Comparison of ENCODE assay signal across 7 mouse cellular contexts in the genomic region with DNA sequence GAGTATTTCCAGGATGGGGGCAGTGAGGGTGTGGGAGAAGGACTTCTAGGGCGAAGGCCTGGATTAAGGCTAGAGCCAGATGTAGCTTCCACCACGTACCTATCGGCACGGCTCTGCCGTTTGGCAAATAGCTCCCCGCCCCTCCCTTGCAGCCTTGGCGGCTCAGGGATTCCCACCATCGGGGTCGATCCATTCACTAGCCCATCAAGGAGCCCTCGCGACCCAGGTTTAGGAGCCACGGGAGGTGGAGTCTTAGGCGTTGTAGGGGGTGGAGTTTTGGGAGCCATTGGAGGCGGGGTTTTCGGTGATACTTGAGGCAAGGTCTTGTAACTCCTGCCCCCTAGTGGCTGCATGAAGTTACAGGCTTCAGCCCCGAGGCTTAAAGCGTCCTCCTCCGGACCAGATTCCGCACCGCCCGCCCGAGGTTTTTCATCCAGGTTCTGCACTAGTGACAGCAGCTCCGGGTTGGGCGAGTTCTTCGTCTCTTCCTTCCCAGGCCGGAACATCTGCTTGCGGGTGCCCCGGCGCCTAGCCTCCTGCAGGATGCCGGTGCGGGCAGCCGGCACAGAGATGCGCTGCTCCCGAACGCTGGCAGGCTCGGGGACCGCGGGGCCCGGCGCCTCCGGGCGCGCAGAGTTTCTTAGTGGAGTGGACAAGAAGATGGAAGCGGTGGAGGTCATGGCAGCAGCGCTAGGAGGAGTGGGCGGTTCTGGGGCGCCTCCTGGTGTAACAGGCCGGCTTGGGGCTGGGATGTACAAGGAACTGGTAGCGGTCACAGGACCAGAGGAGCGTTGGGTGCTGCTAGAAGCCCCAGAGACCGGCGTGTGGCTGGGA. TPM values are rescaled to one million over a fixed set of nuclear protein-coding genes. Genes with fewer than 3 reads are reported as not detected.
DNase-seq lines count a peak whose midpoint lies in the region; ATAC-seq lines count a peak whose summit lies in the region.

No protein-coding gene starts in this region.

- DNase-seq in adrenal gland, adult 2 months, result peak; percentile 95
- peak; percentile 96 for DNase-seq in embryo, embryonic 11.5 days (ENCODE audit: low read depth, low spot score)
- DNase-seq in gastrocnemius, postnatal 36 days, result peak; percentile 85 to 94
- DNase-seq in left cerebral cortex, postnatal 36 days (ENCODE audit: low spot score in 2 of 2), result peak; percentile 91 to 93
- DNase-seq in midbrain, embryonic 11.5 days (ENCODE audit: low spot score, missing footprints), result peak; percentile 97
- peak; percentile 96 for DNase-seq in skeletal muscle tissue, adult 2 months (ENCODE audit: low read depth, low spot score)

- H3K27me3 ChIP-seq in intestine, embryonic 16.5 days (replicated peaks; ENCODE audit: control insufficient read depth, insufficient read depth, low read length), result 0 out of 2 replicates have a peak, but pooled peaks cover 3% of the 10 kb centered on the region
- H3K27me3 ChIP-seq in midbrain, embryonic 11.5 days (ENCODE audit: control insufficient read depth, insufficient read depth, low read length), result peaks cover 6% of the 10 kb centered on the region; the same call in 1 of the 2 replicates

- intact Hi-C loops in gastrocnemius, postnatal 36 days (cut with DNase I), result loop anchor here (5.0 kb wide), 1 partner anchor 1161 kb away; no protein-coding TSS in a partner anchor
- intact Hi-C loops in left cerebral cortex, postnatal 36 days (cut with DNase I), result loop anchor here (2.0 to 10.0 kb wide), 2 partner anchors 84 to 266 kb away; partner anchors contain the start of gene Mrps16

- peak overlapping the region; percentile 72 for H3K9ac ChIP-seq in intestine, embryonic 16.5 days (ENCODE audit: low read depth, low read length)
- peak overlapping the region; percentile 77 for H3K9ac ChIP-seq in midbrain, embryonic 11.5 days (ENCODE audit: low read length)

- H3K4me2 ChIP-seq in intestine, embryonic 16.5 days (ENCODE audit: low read depth, low read length), result peak overlapping the region; percentile 90
- peak overlapping the region; percentile 94 for H3K4me2 ChIP-seq in midbrain, embryonic 11.5 days

- peaks cover 8% of the 10 kb centered on the region for H3K4me1 ChIP-seq in intestine, embryonic 16.5 days (ENCODE audit: control insufficient read depth, insufficient read depth, low read length)
- peaks cover 9% of the 10 kb centered on the region; the same call in 1 of the 2 replicates for H3K4me1 ChIP-seq in midbrain, embryonic 11.5 days (ENCODE audit: control insufficient read depth, insufficient read depth, low read length)

- peak overlapping the region; percentile 67 for H3K4me3 ChIP-seq in intestine, embryonic 16.5 days (ENCODE audit: low read length)
- H3K4me3 ChIP-seq in midbrain, embryonic 11.5 days (ENCODE audit: low read depth, low read length), result peak overlapping the region; percentile 56

- H3K36me3 ChIP-seq in intestine, embryonic 16.5 days (ENCODE audit: control insufficient read depth, insufficient read depth, low read length), result no peaks in the 10 kb centered on the region
- no peaks in the 10 kb centered on the region for H3K36me3 ChIP-seq in midbrain, embryonic 11.5 days (ENCODE audit: control insufficient read depth, insufficient read depth, low read length)

- H3K9me3 ChIP-seq in intestine, embryonic 16.5 days (ENCODE audit: control insufficient read depth, low read length), result no peaks in the 10 kb centered on the region
- no peaks in the 10 kb centered on the region for H3K9me3 ChIP-seq in midbrain, embryonic 11.5 days (ENCODE audit: control insufficient read depth, low read length)

- peak overlapping the region; percentile 84 for H3K27ac ChIP-seq in intestine, embryonic 16.5 days (ENCODE audit: low read length)
- H3K27ac ChIP-seq in midbrain, embryonic 11.5 days (ENCODE audit: low read depth, low read length), result 0 out of 2 replicates have a peak overlapping the region, but pooled peaks have one; percentile 25

- peak; percentile 90 for ATAC-seq in intestine, embryonic 16.5 days
- peak; percentile 87 for ATAC-seq in midbrain, embryonic 11.5 days (ENCODE audit: low FRiP score)

- WGBS in intestine, embryonic 16.5 days, result under 1% methylated on average over 52 of the region's 52 CpGs
- under 1% methylated on average over 52 of the region's 52 CpGs for WGBS in midbrain, embryonic 11.5 days

RNA-seq across cellular contexts. Expression of gene Myoz1, which starts 4.7 kb away (rescaled TPM):
- total RNA-seq in adrenal gland, adult 2 months (2021), result not detected
- not detected in 2 replicates for polyA plus RNA-seq in adrenal gland, adult 2 months (2012; rRNA removed)
- 1,000 to 10,000 TPM; 3,097 to 3,157 TPM for total RNA-seq in gastrocnemius, postnatal 36 days (2021)
- polyA plus RNA-seq in intestine, embryonic 16.5 days (2015; fragmentation: Nextera tagmentation; extraction: Ambion mirVana), result 0.26 and 0.53 TPM in 2 replicates
- not detected for total RNA-seq in left cerebral cortex, postnatal 36 days (2021)
- 0.26 TPM in 1 of 2 replicates, not detected in the other for polyA plus RNA-seq in midbrain, embryonic 11.5 days (2014; fragmentation: Nextera tagmentation; extraction: Ambion mirVana)

RNA-seq across cellular contexts. Expression of gene Synpo2l, which starts 7.1 kb away (rescaled TPM):
- under 1 TPM; 0.17 to 0.35 TPM for total RNA-seq in adrenal gland, adult 2 months (2021)
- 0.13 and 0.35 TPM in 2 replicates for polyA plus RNA-seq in adrenal gland, adult 2 months (2012; rRNA removed)
- 100 to 1,000 TPM; 158 to 184 TPM for total RNA-seq in gastrocnemius, postnatal 36 days (2021)
- polyA plus RNA-seq in intestine, embryonic 16.5 days (2015; fragmentation: Nextera tagmentation; extraction: Ambion mirVana), result 0.10 and 0.20 TPM in 2 replicates
- under 1 TPM; 0.27 to 0.34 TPM for total RNA-seq in left cerebral cortex, postnatal 36 days (2021)
- 0.14 and 0.22 TPM in 2 replicates for polyA plus RNA-seq in midbrain, embryonic 11.5 days (2014; fragmentation: Nextera tagmentation; extraction: Ambion mirVana)

RNA-seq across cellular contexts. Expression of gene Sec24c, which starts 13.1 kb away (rescaled TPM):
- 100 to 1,000 TPM; 109 to 142 TPM for total RNA-seq in adrenal gland, adult 2 months (2021)
- polyA plus RNA-seq in adrenal gland, adult 2 months (2012; rRNA removed), result 283 and 329 TPM in 2 replicates
- 10 to 100 TPM; 71.5 to 73.6 TPM for total RNA-seq in gastrocnemius, postnatal 36 days (2021)
- 92.7 and 106 TPM in 2 replicates for polyA plus RNA-seq in intestine, embryonic 16.5 days (2015; fragmentation: Nextera tagmentation; extraction: Ambion mirVana)
- total RNA-seq in left cerebral cortex, postnatal 36 days (2021), result 100 to 1,000 TPM in 1 of 2 experiments, 10 to 100 TPM in 1; 94.0 to 126 TPM
- polyA plus RNA-seq in midbrain, embryonic 11.5 days (2014; fragmentation: Nextera tagmentation; extraction: Ambion mirVana), result 74.3 and 74.7 TPM in 2 replicates

RNA-seq across cellular contexts. Expression of gene Usp54, which starts 20.2 kb away (rescaled TPM):
- total RNA-seq in adrenal gland, adult 2 months (2021), result 10 to 100 TPM; 11.3 to 12.1 TPM
- polyA plus RNA-seq in adrenal gland, adult 2 months (2012; rRNA removed), result 4.7 and 5.6 TPM in 2 replicates
- 1 to 10 TPM; 5.2 to 6.8 TPM for total RNA-seq in gastrocnemius, postnatal 36 days (2021)
- polyA plus RNA-seq in intestine, embryonic 16.5 days (2015; fragmentation: Nextera tagmentation; extraction: Ambion mirVana), result 3.1 and 3.3 TPM in 2 replicates
- 10 to 100 TPM; 48.3 to 53.7 TPM for total RNA-seq in left cerebral cortex, postnatal 36 days (2021)
- 14.2 and 14.3 TPM in 2 replicates for polyA plus RNA-seq in midbrain, embryonic 11.5 days (2014; fragmentation: Nextera tagmentation; extraction: Ambion mirVana)

RNA-seq across cellular contexts. Expression of gene Fut11, which starts 33.7 kb away (rescaled TPM):
- 10 to 100 TPM; 15.5 to 18.0 TPM for total RNA-seq in adrenal gland, adult 2 months (2021)
- polyA plus RNA-seq in adrenal gland, adult 2 months (2012; rRNA removed), result 47.8 and 51.2 TPM in 2 replicates
- 1 to 10 TPM; 2.5 to 2.7 TPM for total RNA-seq in gastrocnemius, postnatal 36 days (2021)
- 15.0 and 16.0 TPM in 2 replicates for polyA plus RNA-seq in intestine, embryonic 16.5 days (2015; fragmentation: Nextera tagmentation; extraction: Ambion mirVana)
- 10 to 100 TPM; 16.7 to 18.7 TPM for total RNA-seq in left cerebral cortex, postnatal 36 days (2021)
- 20.7 and 22.0 TPM in 2 replicates for polyA plus RNA-seq in midbrain, embryonic 11.5 days (2014; fragmentation: Nextera tagmentation; extraction: Ambion mirVana)

Comparison
In these comparisons a context has a peak if more than half of its experiments do, and no peak if none do; other contexts are left out.
1. Peak in every context shown above with its lines: DNase-seq, ATAC-seq, H3K4me3 ChIP-seq and H3K27ac ChIP-seq.
2. RNA of gene Myoz1, which starts 4.7 kb away (total RNA-seq): 3,097 to 3,157 TPM in gastrocnemius, postnatal 36 days; not detected in adrenal gland, adult 2 months and not detected in left cerebral cortex, postnatal 36 days; every median in the first group is over 1,000 times any median in the second.
3. RNA of gene Synpo2l, which starts 7.1 kb away (total RNA-seq): 158 to 184 TPM in gastrocnemius, postnatal 36 days; 0.17 to 0.35 TPM in adrenal gland, adult 2 months and 0.27 to 0.34 TPM in left cerebral cortex, postnatal 36 days; every median in the first group is over 100 times any median in the second.